Mouse (Mus musculus) gastrocnemius, postnatal 36 days (tissue): ENCODE measurements around the gene Wdr35. TPM values are rescaled to one million over a fixed set of nuclear protein-coding genes. Genes with fewer than 3 reads are reported as not detected.
"Not testable (repeated sequence)": the region's sequence is repeated elsewhere in the genome, so short reads cannot be mapped to it uniquely, and the experiment has no call there.

ENCODE experiments used
- DNase-seq, 2 experiments: peaks; one replicate each; pipeline ENCODE4 v3.0.0; 2022
- intact Hi-C: fragments of 180-260 bp; cut with DNase I; formaldehyde crosslinking; loops from one replicate; pipeline ENCODE4 v1.15.1; 2025
- long read RNA-seq, 2 experiments: library from polyadenylated mRNA; stranded (forward); transcript quantifications; one replicate each; pipeline ENCODE4 v2.0.0; 2021
- total RNA-seq, 2 experiments: library from RNA; stranded (reverse); gene quantifications; 2 replicates each; pipeline ENCODE4 v1.2.3; 2021

Wdr35 gene
- 10 to 100 TPM in 1 of 2 experiments, 1 to 10 TPM in 1; 9.3 to 10.6 TPM for total RNA-seq
- long read RNA-seq, experiment 1, full-length matches to known transcripts: 1 of 2 reads
- long read RNA-seq, experiment 1, partial matches to known transcripts: 0 of 2 reads
- long read RNA-seq, experiment 1, other reads (novel, unspliced or antisense): 1 of 2 reads
- long read RNA-seq, experiment 2, full-length matches to known transcripts: 1 of 2 reads
- long read RNA-seq, experiment 2, partial matches to known transcripts: 1 of 2 reads
- long read RNA-seq, experiment 2, other reads (novel, unspliced or antisense): 0 of 2 reads

- peak; percentile 86 to 91 for DNase-seq
- intact Hi-C loops: no loop called here
Measured at GRCm38 (mm10) chr12:8973820-8974465, at the start of gene Wdr35. TSS of gene Wdr35 (plus strand) at chr12:8973892.

GRCm38 (mm10) chr12:8927652-8928051 is 46.0 kb upstream of the Wdr35 start:
- intact Hi-C loops: no loop called here
- no peak for DNase-seq

GRCm38 (mm10) chr12:8928766-8929165 is 44.9 kb upstream of the Wdr35 start:
- intact Hi-C loops: no loop called here
- no peak for DNase-seq

GRCm38 (mm10) chr12:8931083-8931482 is 42.6 kb upstream of the Wdr35 start:
- no peak for DNase-seq
- intact Hi-C loops: no loop called here

- intact Hi-C loops: loop anchor here (5.0 kb wide), 1 partner anchor 48 kb away; no protein-coding TSS in a partner anchor
Measured at GRCm38 (mm10) chr12:8935349-8935748, 38.3 kb upstream of the Wdr35 start.

GRCm38 (mm10) chr12:8936210-8936609 is 37.5 kb upstream of the Wdr35 start:
- intact Hi-C loops: loop anchor here (5.0 kb wide), 1 partner anchor 49 kb away; no protein-coding TSS in a partner anchor
- DNase-seq: not testable (repeated sequence)

More at GRCm38 (mm10) chr12:8935349-8935748, 38.3 kb upstream of the Wdr35 start:
- peak in 1 of 2 experiments; percentile 19 for DNase-seq

GRCm38 (mm10) chr12:8939490-8939889 is 34.2 kb upstream of the Wdr35 start:
- DNase-seq: no peak
- intact Hi-C loops: loop anchor here (5.0 kb wide), 1 partner anchor 52 kb away; no protein-coding TSS in a partner anchor

GRCm38 (mm10) chr12:8940011-8941005 is 33.4 kb upstream of the Wdr35 start:
- intact Hi-C loops: no loop called here
- DNase-seq: no peak

- no peak for DNase-seq
- intact Hi-C loops: no loop called here
Measured at GRCm38 (mm10) chr12:8941131-8941615, 32.5 kb upstream of the Wdr35 start.

GRCm38 (mm10) chr12:8941699-8942392 is 31.8 kb upstream of the Wdr35 start:
- DNase-seq: no peak
- intact Hi-C loops: no loop called here

- DNase-seq: no peak
- intact Hi-C loops: no loop called here
Measured at GRCm38 (mm10) chr12:8947163-8947562, 26.5 kb upstream of the Wdr35 start.

- intact Hi-C loops: no loop called here
Measured at GRCm38 (mm10) chr12:8947714-8948464, 25.8 kb upstream of the Wdr35 start, which contains the start of gene Matn3. TSS of gene Matn3 (plus strand) at chr12:8947929.

GRCm38 (mm10) chr12:8953136-8953535 is 20.6 kb upstream of the Wdr35 start:
- DNase-seq: no peak
- intact Hi-C loops: no loop called here

More at GRCm38 (mm10) chr12:8947714-8948464, 25.8 kb upstream of the Wdr35 start, which contains the start of gene Matn3:
- DNase-seq: peak; percentile 73 to 75

- intact Hi-C loops: no loop called here
- no peak for DNase-seq
Measured at GRCm38 (mm10) chr12:8954161-8954561, 19.5 kb upstream of the Wdr35 start.

GRCm38 (mm10) chr12:8961607-8962316 is 11.9 kb upstream of the Wdr35 start:
- no peak for DNase-seq
- intact Hi-C loops: no loop called here

GRCm38 (mm10) chr12:8969828-8970227 is 3.9 kb upstream of the Wdr35 start:
- peak; percentile 37 to 62 for DNase-seq
- intact Hi-C loops: no loop called here

- intact Hi-C loops: no loop called here
- DNase-seq: no peak
Measured at GRCm38 (mm10) chr12:8975076-8975475, 1.4 kb downstream of the Wdr35 start.

GRCm38 (mm10) chr12:8993231-8993630 is 19.5 kb downstream of the Wdr35 start:
- no peak for DNase-seq

More at GRCm38 (mm10) chr12:8993231-8993630, 19.5 kb downstream of the Wdr35 start:
- intact Hi-C loops: no loop called here
